Mouse (Mus musculus) MEL (cell line): ENCODE data around the gene Cotl1. TPM values are rescaled to one million over a fixed set of nuclear protein-coding genes. Genes with fewer than 3 reads are reported as not detected.
A peak's percentile ranks its signal among the peaks of the same experiment; 100 is the strongest.

Experiments used
- DNase-seq: peaks from one replicate; pipeline ENCODE4 v3.0.0; 2011; ENCODE audit warnings: low read depth, low spot score
- H3K27ac ChIP-seq: 2 replicates; pipeline ENCODE4 v1.5.1; 2012; ENCODE audit warnings: low read depth, mild to moderate bottlenecking, control low read depth, low read length, moderate library complexity; ENCODE audit not compliant: control insufficient read depth
- H3K27me3 ChIP-seq, 2 experiments: fragments of 150-350 bp in 1 of 2; sonication (generic) in 1 of 2; 2 replicates each; pipeline ENCODE4 v1.6.1; 2012; ENCODE audit warnings: low read length in 2 of 2, mild to moderate bottlenecking in 2 of 2, improper control_type of control experiment in 1 of 2, moderate library complexity in 1 of 2; ENCODE audit not compliant: insufficient read depth in 2 of 2, control insufficient read depth in 1 of 2
- H3K36me3 ChIP-seq, 2 experiments: 2 replicates each; pipeline ENCODE4 v1.6.1; 2012 to 2014; ENCODE audit warnings: low read length in 2 of 2, improper control_type of control experiment in 1 of 2, inconsistent platforms in 1 of 2, mild to moderate bottlenecking in 1 of 2; ENCODE audit not compliant: insufficient read depth in 2 of 2, control insufficient read depth in 1 of 2
- H3K4me1 ChIP-seq, 2 experiments: fragments of 150-350 bp in 1 of 2; sonication (generic) in 1 of 2; 2 replicates each; pipeline ENCODE4 v1.6.1; 2012; ENCODE audit warnings: low read length in 2 of 2, improper control_type of control experiment in 1 of 2, mild to moderate bottlenecking in 1 of 2; ENCODE audit not compliant: insufficient read depth in 2 of 2, control insufficient read depth in 1 of 2
- H3K4me3 ChIP-seq, 2 experiments: fragments of 150-350 bp in 1 of 2; sonication (generic) in 1 of 2; 2 replicates each; pipeline ENCODE4 v1.5.1; 2012; ENCODE audit warnings: low read depth in 2 of 2, low read length in 2 of 2, mild to moderate bottlenecking in 2 of 2, moderate library complexity in 2 of 2, control low read depth in 1 of 2, improper control_type of control experiment in 1 of 2; ENCODE audit not compliant: control insufficient read depth in 1 of 2, insufficient read depth in 1 of 2
- H3K79me2 ChIP-seq: 2 replicates; pipeline ENCODE4 v1.6.1; 2012; ENCODE audit warnings: mild to moderate bottlenecking, low read length, moderate library complexity; ENCODE audit not compliant: control insufficient read depth, poor library complexity, insufficient read depth
- H3K9ac ChIP-seq: 2 replicates; pipeline ENCODE4 v1.6.1; 2012; ENCODE audit warnings: low read depth, mild to moderate bottlenecking, control low read depth, low read length, moderate library complexity; ENCODE audit not compliant: control insufficient read depth, poor library complexity, severe bottlenecking
- H3K9me3 ChIP-seq: fragments of 150-350 bp; sonication (generic); replicated peaks from 2 replicates; pipeline ENCODE4 v1.6.1; 2012; ENCODE audit warnings: mild to moderate bottlenecking, low read length, improper control_type of control experiment, moderate library complexity; ENCODE audit not compliant: insufficient read depth
- BHLHE40 ChIP-seq: IDR thresholded peaks from 2 replicates; pipeline ENCODE4 v1.6.1; 2012; ENCODE audit warnings: low read depth, mild to moderate bottlenecking, inconsistent platforms, low read length, improper control_type of control experiment, borderline replicate concordance
- CTCF ChIP-seq, 3 experiments: IDR thresholded peaks in 2 of 3; conservative IDR thresholded peaks in 1 of 3; 2 replicates each; pipeline ENCODE4 v1.5.1; 2011 to 2012; ENCODE audit warnings: low read length in 3 of 3, low read depth in 2 of 3, mild to moderate bottlenecking in 2 of 3, improper control_type of control experiment in 1 of 3, inconsistent platforms in 1 of 3, mixed read lengths in 1 of 3, moderate library complexity in 1 of 3; ENCODE audit not compliant: control insufficient read depth in 1 of 3, insufficient read depth in 1 of 3, poor library complexity in 1 of 3, severe bottlenecking in 1 of 3
- E2F4 ChIP-seq: IDR thresholded peaks from 2 replicates; pipeline ENCODE4 v1.6.1; 2011; ENCODE audit warnings: low read depth, low read length, improper control_type of control experiment, borderline replicate concordance
- EP300 ChIP-seq, 2 experiments: IDR thresholded peaks; 2 replicates each; pipeline ENCODE4 v1.6.1; 2011; ENCODE audit warnings: improper control_type of control experiment in 2 of 2, low read length in 2 of 2, low read depth in 1 of 2, mild to moderate bottlenecking in 1 of 2
- ETS1 ChIP-seq: IDR thresholded peaks from 2 replicates; pipeline ENCODE4 v1.6.1; 2012; ENCODE audit warnings: low read depth, mild to moderate bottlenecking, inconsistent platforms, low read length, improper control_type of control experiment, moderate library complexity
- GABPA ChIP-seq: IDR thresholded peaks from 2 replicates; pipeline ENCODE4 v1.6.1; 2012; ENCODE audit warnings: low read depth, mild to moderate bottlenecking, inconsistent platforms, low read length, improper control_type of control experiment, moderate library complexity
- GATA1 ChIP-seq: IDR thresholded peaks from 2 replicates; pipeline ENCODE4 v1.6.1; 2011; ENCODE audit warnings: low read depth, low read length, improper control_type of control experiment
- HCFC1 ChIP-seq: IDR thresholded peaks from 2 replicates; pipeline ENCODE4 v1.6.1; 2012; ENCODE audit warnings: low read depth, mild to moderate bottlenecking, inconsistent platforms, low read length, improper control_type of control experiment, moderate library complexity
- MAX ChIP-seq: IDR thresholded peaks from 2 replicates; pipeline ENCODE4 v1.6.1; 2011; ENCODE audit warnings: low read length, improper control_type of control experiment
- MAZ ChIP-seq: IDR thresholded peaks from 2 replicates; pipeline ENCODE4 v1.6.1; 2012; ENCODE audit warnings: low read depth, mild to moderate bottlenecking, inconsistent platforms, low read length, improper control_type of control experiment
- MXI1 ChIP-seq: IDR thresholded peaks from 2 replicates; pipeline ENCODE4 v1.6.1; 2011; ENCODE audit warnings: mild to moderate bottlenecking, low read depth, low read length, improper control_type of control experiment
- MYC ChIP-seq: IDR thresholded peaks from 2 replicates; pipeline ENCODE4 v1.6.1; 2011; ENCODE audit warnings: low read depth, mild to moderate bottlenecking, low read length, improper control_type of control experiment, moderate library complexity
- NELFE ChIP-seq: IDR thresholded peaks from 2 replicates; pipeline ENCODE4 v1.6.1; 2011; ENCODE audit warnings: low read depth, low read length, improper control_type of control experiment
- POLR2A ChIP-seq, 2 experiments: IDR thresholded peaks; 2 replicates each; pipeline ENCODE4 v1.6.1; 2011 to 2012; ENCODE audit warnings: low read length in 2 of 2, mild to moderate bottlenecking in 2 of 2, control low read depth in 1 of 2, improper control_type of control experiment in 1 of 2, low read depth in 1 of 2, moderate library complexity in 1 of 2; ENCODE audit not compliant: control insufficient read depth in 1 of 2, insufficient read depth in 1 of 2, poor library complexity in 1 of 2
- POLR2AphosphoS2 ChIP-seq: IDR thresholded peaks from 2 replicates; pipeline ENCODE4 v1.6.1; 2011; ENCODE audit warnings: low read length, improper control_type of control experiment
- SMC3 ChIP-seq: IDR thresholded peaks from 2 replicates; pipeline ENCODE4 v1.6.1; 2011; ENCODE audit warnings: low read depth, low read length, improper control_type of control experiment
- TBP ChIP-seq: IDR thresholded peaks from 2 replicates; pipeline ENCODE4 v1.8.0; 2011; ENCODE audit warnings: low read depth, low read length, improper control_type of control experiment
- USF1 ChIP-seq: IDR thresholded peaks from 2 replicates; pipeline ENCODE4 v1.6.1; 2014; ENCODE audit warnings: low read depth, mild to moderate bottlenecking, inconsistent platforms, low read length, improper control_type of control experiment, moderate library complexity
- USF2 ChIP-seq, 2 experiments: IDR thresholded peaks; 2 replicates each; pipeline ENCODE4 v1.6.1; 2011 to 2012; ENCODE audit warnings: improper control_type of control experiment in 2 of 2, low read length in 2 of 2, borderline replicate concordance in 1 of 2, inconsistent platforms in 1 of 2, low read depth in 1 of 2, mild to moderate bottlenecking in 1 of 2; ENCODE audit not compliant: insufficient read depth in 1 of 2
- ZKSCAN1 ChIP-seq: IDR thresholded peaks from 2 replicates; pipeline ENCODE4 v1.6.1; 2012; ENCODE audit warnings: low read depth, mild to moderate bottlenecking, inconsistent platforms, low read length, improper control_type of control experiment, moderate library complexity
- ZMIZ1 ChIP-seq: IDR thresholded peaks from 2 replicates; pipeline ENCODE4 v1.6.1; 2012; ENCODE audit warnings: low read depth, mild to moderate bottlenecking, inconsistent platforms, low read length, improper control_type of control experiment, moderate library complexity
- polyA plus RNA-seq, 2 experiments: library from polyadenylated mRNA; stranded (reverse) in 1 of 2; unstranded in 1 of 2; fragments of >175 nt in 1 of 2; fragments of >200 nt in 1 of 2; gene quantifications; 2 replicates each; pipeline versions ENCODE4 v1.2.1 to v1.2.4; 2012; ENCODE audit warnings: low replicate concordance in 2 of 2, low read depth in 1 of 2; ENCODE audit not compliant: insufficient read length in 2 of 2, insufficient read depth in 1 of 2, missing spikeins in 1 of 2
- total RNA-seq: library from RNA; depleted of rRNA; stranded (reverse); fragments of 300-350 nt; gene quantifications from 2 replicates; pipeline ENCODE4 v1.2.3, GENCODE M21; 2012

Cotl1 gene
- total and polyA plus RNA-seq, 3 experiments: 70.3 to 114 TPM; not detected in 1

GRCm38 (mm10) chr8:119855656-119856055, 15.3 kb upstream of the Cotl1 start:
- no peaks in the 10 kb centered on the region for H3K27me3 ChIP-seq
- no peak overlapping the region for H3K4me3 ChIP-seq
- no peak overlapping the region for H3K9ac ChIP-seq
- peaks cover 0 to 17% of the 10 kb centered on the region in 2 experiments; a peak in 2 of 4 replicates for H3K4me1 ChIP-seq
- no peak for DNase-seq
- H3K79me2 ChIP-seq: no peaks in the 10 kb centered on the region
- TF ChIP-seq TBP: no peak
- TF ChIP-seq CTCF (IDR thresholded peaks at IDR 0.05 in 2 of 3, conservative IDR thresholded peaks at IDR 0.05 in 1 of 3; ENCODE audit: control insufficient read depth in 1 of 3, insufficient read depth in 1 of 3, low read depth in 2 of 3, low read length in 3 of 3, poor library complexity in 1 of 3, severe bottlenecking in 1 of 3): peak in 1 of 3 experiments; percentile 9; a peak in 1 of 6 replicates
- no peak overlapping the region for H3K27ac ChIP-seq
- H3K36me3 ChIP-seq: peaks cover 0 to 4% of the 10 kb centered on the region in 2 experiments; a peak in 2 of 4 replicates
- no peaks in the 10 kb centered on the region for H3K9me3 ChIP-seq

DNA sequence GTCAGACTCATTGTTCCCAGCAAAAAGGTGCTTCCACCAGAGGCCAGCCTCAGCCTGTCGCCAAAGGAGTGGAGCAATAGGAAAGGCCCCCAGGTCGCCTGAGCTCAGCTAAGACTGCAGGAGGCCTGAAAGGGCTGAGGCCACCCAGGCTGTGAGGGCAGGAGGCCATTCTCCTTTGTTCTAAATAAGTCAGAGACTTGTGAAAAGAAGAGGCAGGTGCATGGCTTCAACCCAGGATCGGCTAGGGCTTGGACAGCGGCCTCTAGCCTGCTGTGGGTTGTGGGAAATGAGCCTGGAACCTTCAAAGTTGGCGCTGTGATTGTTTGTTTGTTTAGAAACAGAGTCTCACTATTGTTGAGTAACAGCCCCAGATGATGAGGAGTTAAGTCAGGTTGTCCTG, 13.7 kb upstream of the Cotl1 start:
- Histone ChIP-seq H3K36me3 (peaks cover 0 to 4% of the 10 kb centered on the region in 2 experiments; a peak in 2 of 4 replicates), H3K9me3 (no peaks in the 10 kb centered on the region), H3K9ac (no peak overlapping the region), H3K27me3 (no peaks in the 10 kb centered on the region), H3K27ac (no peak overlapping the region), H3K79me2 (no peaks in the 10 kb centered on the region), H3K4me1 (peaks cover 0 to 11% of the 10 kb centered on the region in 2 experiments; a peak in 2 of 4 replicates), H3K4me3 (no peak overlapping the region)
- no peak for DNase-seq
- TF ChIP-seq MAX (no peak), USF2 (IDR thresholded peaks at IDR 0.05; ENCODE audit: borderline replicate concordance in 1 of 2, insufficient read depth in 1 of 2, low read depth in 1 of 2, low read length in 2 of 2) (no peak), ZKSCAN1 (no peak), MAZ (no peak), GABPA (no peak), BHLHE40 (no peak), SMC3 (no peak), MXI1 (no peak), POLR2A (IDR thresholded peaks at IDR 0.05; ENCODE audit: control insufficient read depth in 1 of 2, insufficient read depth in 1 of 2, low read depth in 1 of 2, low read length in 2 of 2, poor library complexity in 1 of 2) (no peak), ETS1 (no peak), ZMIZ1 (no peak), NELFE (no peak), E2F4 (no peak), TBP (no peak)

DNA sequence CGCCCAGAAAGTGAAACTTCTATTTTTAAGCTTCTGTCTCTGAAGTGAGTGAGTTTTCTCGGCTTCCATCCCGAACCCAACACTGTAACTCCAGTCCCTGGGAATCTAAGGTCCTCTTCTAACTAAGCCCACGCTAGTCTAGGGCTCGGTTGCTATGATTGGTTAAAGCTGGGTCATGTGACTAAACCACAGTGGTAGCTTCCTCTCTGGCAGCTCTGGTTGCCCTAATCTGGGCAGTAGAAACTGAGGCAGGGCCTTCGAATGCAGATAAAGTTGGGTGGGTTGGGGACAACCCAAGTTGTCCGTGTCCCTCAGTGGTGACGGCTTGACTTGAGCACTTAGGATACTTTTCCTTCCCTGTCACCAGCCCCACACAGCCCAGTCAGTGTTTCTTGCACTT, 13.2 kb upstream of the Cotl1 start:
- DNase-seq: peak; percentile 85
- no peaks in the 10 kb centered on the region for H3K79me2 ChIP-seq
- H3K4me1 ChIP-seq: peaks cover 0 to 9% of the 10 kb centered on the region in 2 experiments; a peak in 2 of 4 replicates
- peak overlapping the region; percentile 47 to 53 for H3K4me3 ChIP-seq
- H3K27ac ChIP-seq: no peak overlapping the region
- H3K9me3 ChIP-seq: no peaks in the 10 kb centered on the region
- peak overlapping the region; percentile 41 for H3K9ac ChIP-seq
- H3K27me3 ChIP-seq: no peaks in the 10 kb centered on the region
- peaks cover 0 to 4% of the 10 kb centered on the region in 2 experiments; a peak in 2 of 4 replicates for H3K36me3 ChIP-seq
- TF ChIP-seq USF2 (IDR thresholded peaks at IDR 0.05; ENCODE audit: borderline replicate concordance in 1 of 2, insufficient read depth in 1 of 2, low read depth in 1 of 2, low read length in 2 of 2) (peak; percentile 72 to 89), MAX (peak; percentile 81), POLR2AphosphoS2 (no peak), MYC (no peak), TBP (peak; percentile 56), NELFE (0 out of 2 replicates have a peak, but pooled peaks have one; percentile 26), USF1 (peak; percentile 98), MAZ (no peak; the same call in 1 of the 2 replicates), EP300 (IDR thresholded peaks at IDR 0.05; ENCODE audit: low read depth in 1 of 2, low read length in 2 of 2) (0 out of 4 replicates have a peak, but pooled peaks have one; percentile 24 to 44), E2F4 (no peak), POLR2A (IDR thresholded peaks at IDR 0.05; ENCODE audit: control insufficient read depth in 1 of 2, insufficient read depth in 1 of 2, low read depth in 1 of 2, low read length in 2 of 2, poor library complexity in 1 of 2) (peak in 1 of 2 experiments; percentile 47; a peak in 2 of 4 replicates), GATA1 (peak; percentile 55), HCFC1 (no peak)
